Mouse (Mus musculus) embryonic facial prominence, embryonic 13.5 days (tissue): Measurements from ENCODE around the gene Usp50. TPM values are rescaled to one million over a fixed set of nuclear protein-coding genes. Genes with fewer than 3 reads are reported as not detected.

Experiments used
- ATAC-seq: fragments of 200-750 bp; cut with Nextera tagmentation; 2 replicates; pipeline ENCODE4 v1.8.0; 2017; ENCODE audit warnings: low read depth; ENCODE audit not compliant: insufficient number of reproducible peaks, insufficient read depth, low FRiP score, low TSS enrichment
- H3K27ac ChIP-seq: fragments of 300-500 bp; sonication (generic); 2 replicates; pipeline ENCODE4 v1.5.1; 2015; ENCODE audit warnings: moderate library complexity, mild to moderate bottlenecking, inconsistent platforms
- H3K27me3 ChIP-seq: fragments of 300-500 bp; sonication (generic); 2 replicates; pipeline ENCODE4 v1.6.1; 2015; ENCODE audit warnings: mild to moderate bottlenecking, inconsistent platforms
- H3K36me3 ChIP-seq: fragments of 300-500 bp; sonication (generic); 2 replicates; pipeline ENCODE4 v1.6.1; 2015; ENCODE audit warnings: mild to moderate bottlenecking, inconsistent platforms
- H3K4me1 ChIP-seq: fragments of 300-500 bp; sonication (generic); 2 replicates; pipeline ENCODE4 v1.6.1; 2015; ENCODE audit warnings: inconsistent platforms
- H3K4me2 ChIP-seq: fragments of 300-500 bp; sonication (generic); 2 replicates; pipeline ENCODE4 v1.6.1; 2015; ENCODE audit warnings: moderate library complexity, mild to moderate bottlenecking, inconsistent platforms
- H3K4me3 ChIP-seq: fragments of 300-500 bp; sonication (generic); 2 replicates; pipeline ENCODE4 v1.5.1; 2015; ENCODE audit warnings: mild to moderate bottlenecking, inconsistent platforms
- H3K9ac ChIP-seq: fragments of 300-500 bp; sonication (generic); 2 replicates; pipeline ENCODE4 v1.6.1; 2015; ENCODE audit warnings: mild to moderate bottlenecking, inconsistent platforms
- H3K9me3 ChIP-seq: fragments of 300-500 bp; sonication (generic); 2 replicates; pipeline ENCODE4 v1.6.1; 2016; ENCODE audit warnings: inconsistent platforms
- WGBS: fragments of 180-500 bp; shearing (Covaris S2); methylation state at CpG from one replicate; pipeline ENCODE4 v1.1.7; 2015; ENCODE audit warnings: mixed read lengths; 5-methylcytosine and 5-hydroxymethylcytosine counted together
- polyA plus RNA-seq: library from polyadenylated mRNA; unstranded; fragments of >200 nt; fragmentation: Nextera tagmentation; extraction: Ambion mirVana; gene quantifications from 2 replicates; pipeline ENCODE4 v1.2.1, GENCODE M21; 2015

Gene Usp50
- polyA plus RNA-seq, 1 experiment from 2014 or later, result 2.8 TPM

DNA sequence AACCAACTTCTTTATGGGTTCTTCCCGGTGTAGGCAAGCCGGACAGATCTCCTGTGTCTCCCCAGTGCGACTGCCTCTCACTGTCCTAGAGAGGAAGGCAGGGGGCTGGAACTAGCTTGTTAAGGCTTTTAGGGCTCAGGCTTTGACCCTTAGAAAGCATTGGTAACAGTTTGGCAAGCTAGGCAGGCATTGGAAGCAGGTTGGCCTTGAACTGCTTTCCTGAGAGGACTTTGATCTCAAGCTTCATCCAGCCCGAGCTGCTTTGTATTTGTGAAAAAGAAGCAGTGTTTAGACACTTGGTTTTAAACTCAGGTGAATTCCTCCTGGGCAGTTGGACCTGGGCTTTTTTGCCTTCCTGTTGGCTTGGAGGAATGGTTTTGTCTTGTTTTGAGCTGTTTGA, 4.5 kb downstream of the Usp50 start:
- Histone ChIP-seq H3K4me2 (no peak overlapping the region), H3K9me3 (no peaks in the 10 kb centered on the region), H3K4me1 (no peaks in the 10 kb centered on the region), H3K36me3 (no peaks in the 10 kb centered on the region), H3K27me3 (no peaks in the 10 kb centered on the region), H3K27ac (no peak overlapping the region), H3K9ac (no peak overlapping the region), H3K4me3 (no peak overlapping the region)
- no peak for ATAC-seq
- 81% methylated on average over 4 of the region's 4 CpGs for WGBS

GRCm38 (mm10) chr2:126776416-126776815, 6.9 kb downstream of the Usp50 start:
- Histone ChIP-seq H3K36me3 (no peaks in the 10 kb centered on the region), H3K4me3 (no peak overlapping the region), H3K27ac (no peak overlapping the region), H3K27me3 (no peaks in the 10 kb centered on the region), H3K9ac (no peak overlapping the region), H3K4me1 (no peaks in the 10 kb centered on the region), H3K4me2 (no peak overlapping the region), H3K9me3 (no peaks in the 10 kb centered on the region)
- ATAC-seq, result no peak
- 49% methylated on average over 1 of the region's 1 CpGs for WGBS

DNA sequence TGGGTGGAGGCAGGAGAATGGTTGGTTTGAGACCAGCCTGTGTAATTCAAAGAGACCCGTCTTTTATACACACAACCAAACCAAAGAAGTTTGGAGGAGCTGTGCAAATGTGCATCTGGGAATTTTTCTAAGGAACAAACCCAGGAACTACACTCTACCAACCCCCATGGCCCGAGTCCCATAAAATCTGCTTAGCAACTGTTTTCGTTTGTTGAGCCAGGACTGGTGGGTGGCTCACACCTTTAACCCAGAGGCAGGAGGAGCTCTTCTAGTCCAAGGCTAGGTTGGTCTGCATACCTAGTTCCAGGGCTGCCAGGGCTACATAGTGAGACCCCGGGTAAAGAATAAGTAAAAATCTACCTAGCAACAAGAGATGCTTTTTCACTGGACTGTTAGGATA, 7.3 kb downstream of the Usp50 start:
- Histone ChIP-seq H3K9me3 (no peaks in the 10 kb centered on the region), H3K27me3 (no peaks in the 10 kb centered on the region), H3K4me2 (no peak overlapping the region), H3K4me3 (no peak overlapping the region), H3K4me1 (no peaks in the 10 kb centered on the region), H3K9ac (no peak overlapping the region), H3K27ac (no peak overlapping the region), H3K36me3 (no peaks in the 10 kb centered on the region)
- 71% methylated on average over 4 of the region's 4 CpGs for WGBS
- ATAC-seq, result no peak

- no peaks in the 10 kb centered on the region for H3K4me1 ChIP-seq
- WGBS, result 90% methylated on average over 5 of the region's 5 CpGs
- no peak overlapping the region for H3K4me2 ChIP-seq
- H3K27ac ChIP-seq, result no peak overlapping the region
- no peaks in the 10 kb centered on the region for H3K9me3 ChIP-seq
- ATAC-seq, result no peak
- H3K9ac ChIP-seq, result no peak overlapping the region
- H3K4me3 ChIP-seq, result no peak overlapping the region
- no peaks in the 10 kb centered on the region for H3K36me3 ChIP-seq
- no peaks in the 10 kb centered on the region for H3K27me3 ChIP-seq
These were observed 11.1 kb downstream of the Usp50 start for GRCm38 (mm10) chr2:126772217-126772616.

GRCm38 (mm10) chr2:126769431-126770181, 13.7 kb downstream of the Usp50 start:
- Histone ChIP-seq H3K27me3 (no peaks in the 10 kb centered on the region), H3K9me3 (no peaks in the 10 kb centered on the region), H3K4me3 (no peak overlapping the region), H3K4me1 (peaks cover 3% of the 10 kb centered on the region; the same call in 1 of the 2 replicates), H3K4me2 (no peak overlapping the region), H3K9ac (no peak overlapping the region), H3K36me3 (no peaks in the 10 kb centered on the region), H3K27ac (no peak overlapping the region)
- ATAC-seq, result no peak
- 65% methylated on average over 19 of the region's 19 CpGs for WGBS

DNA sequence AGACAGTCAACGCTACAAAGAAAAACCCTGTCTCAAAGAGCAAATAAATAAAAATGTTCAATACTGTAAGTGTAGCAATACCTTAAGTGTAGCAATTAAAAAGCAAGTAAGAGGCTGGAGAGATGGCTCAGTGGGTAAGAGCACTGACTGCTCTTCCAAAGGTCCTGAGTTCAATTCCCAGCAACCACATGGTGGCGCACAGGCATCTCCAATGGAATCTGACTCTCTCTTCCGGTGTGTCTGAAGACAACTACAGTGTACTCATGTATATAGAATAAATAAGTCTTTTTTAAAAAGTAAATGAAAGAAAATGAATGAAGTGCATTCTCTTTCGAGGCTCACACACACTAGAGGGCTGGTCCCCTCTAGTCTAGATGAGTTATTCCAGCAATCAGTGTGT, 15.1 kb downstream of the Usp50 start:
- Histone ChIP-seq H3K27me3 (no peaks in the 10 kb centered on the region), H3K9ac (no peak overlapping the region), H3K4me1 (peaks cover 3% of the 10 kb centered on the region; the same call in 1 of the 2 replicates), H3K4me3 (no peak overlapping the region), H3K36me3 (peaks cover 8% of the 10 kb centered on the region; the same call in 1 of the 2 replicates), H3K4me2 (no peak overlapping the region), H3K9me3 (no peaks in the 10 kb centered on the region), H3K27ac (no peak overlapping the region)
- 80% methylated on average over 4 of the region's 4 CpGs for WGBS
- no peak for ATAC-seq

DNA sequence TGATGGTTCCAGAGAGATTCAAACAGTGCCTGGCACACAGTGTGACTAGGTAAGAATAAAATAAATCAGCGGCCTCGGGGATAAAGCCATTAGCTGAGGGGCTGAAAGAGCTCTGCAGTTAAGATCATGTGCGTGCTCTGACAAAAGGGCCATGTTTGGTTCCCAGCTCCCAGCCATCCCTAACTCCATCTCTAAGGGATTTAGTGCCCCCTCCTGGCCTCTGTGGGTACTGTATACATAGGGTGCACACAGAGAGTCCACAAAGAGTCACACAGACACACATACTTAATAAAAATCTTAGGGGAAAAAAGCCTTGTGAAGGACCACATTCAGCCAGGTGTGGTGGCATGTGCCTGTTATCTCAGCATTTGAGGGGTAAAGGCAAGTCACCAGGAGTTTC, 15.7 kb downstream of the Usp50 start:
- ATAC-seq, result no peak
- no peak overlapping the region for H3K27ac ChIP-seq

DNA sequence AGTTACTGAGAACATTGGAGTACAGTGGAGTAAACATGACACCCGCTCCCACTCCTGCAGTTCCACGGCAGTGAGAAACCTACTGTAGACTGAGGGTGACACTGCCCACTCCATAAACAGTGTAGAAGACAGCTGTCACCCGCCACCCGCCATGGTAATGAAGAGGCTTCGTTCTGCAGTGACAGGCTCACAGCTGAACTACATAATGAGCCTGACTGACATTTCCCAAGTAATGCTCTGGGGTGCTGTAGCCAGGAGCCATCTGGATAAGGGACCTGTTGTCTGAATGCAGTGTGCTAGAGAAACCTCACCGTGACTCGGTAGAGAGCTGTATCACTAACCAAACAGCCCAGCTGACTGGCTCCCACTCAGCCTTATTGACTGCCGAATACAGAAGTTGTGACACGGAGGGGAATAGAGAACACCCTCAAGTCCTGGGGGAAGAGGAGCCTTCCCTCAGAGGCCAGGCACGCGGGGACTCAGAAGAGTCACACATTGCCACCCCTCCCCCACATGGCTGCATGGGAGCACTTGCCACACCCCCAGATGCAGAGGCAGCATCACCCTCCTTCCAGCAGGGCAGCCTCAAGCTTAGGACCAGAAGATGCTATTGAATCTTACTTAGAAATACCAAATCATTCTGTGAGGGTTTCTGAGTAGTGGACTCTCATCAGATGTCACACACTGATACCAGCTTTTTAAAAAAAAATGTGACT, 17.2 kb downstream of the Usp50 start:
- Histone ChIP-seq H3K9me3 (no peaks in the 10 kb centered on the region), H3K27me3 (no peaks in the 10 kb centered on the region), H3K4me1 (peaks cover 3% of the 10 kb centered on the region; the same call in 1 of the 2 replicates), H3K36me3 (peaks cover 29% of the 10 kb centered on the region), H3K9ac (no peak overlapping the region), H3K4me3 (no peak overlapping the region), H3K27ac (no peak overlapping the region), H3K4me2 (no peak overlapping the region)
- 49% methylated on average over 11 of the region's 11 CpGs for WGBS
- ATAC-seq, result no peak

More for the DNA sequence above, 15.7 kb downstream of the Usp50 start:
- Histone ChIP-seq H3K4me1 (peaks cover 3% of the 10 kb centered on the region; the same call in 1 of the 2 replicates), H3K4me2 (no peak overlapping the region), H3K9ac (no peak overlapping the region), H3K27me3 (no peaks in the 10 kb centered on the region), H3K4me3 (no peak overlapping the region), H3K9me3 (no peaks in the 10 kb centered on the region), H3K36me3 (peaks cover 13% of the 10 kb centered on the region)
- 95% methylated on average over 3 of the region's 3 CpGs for WGBS

DNA sequence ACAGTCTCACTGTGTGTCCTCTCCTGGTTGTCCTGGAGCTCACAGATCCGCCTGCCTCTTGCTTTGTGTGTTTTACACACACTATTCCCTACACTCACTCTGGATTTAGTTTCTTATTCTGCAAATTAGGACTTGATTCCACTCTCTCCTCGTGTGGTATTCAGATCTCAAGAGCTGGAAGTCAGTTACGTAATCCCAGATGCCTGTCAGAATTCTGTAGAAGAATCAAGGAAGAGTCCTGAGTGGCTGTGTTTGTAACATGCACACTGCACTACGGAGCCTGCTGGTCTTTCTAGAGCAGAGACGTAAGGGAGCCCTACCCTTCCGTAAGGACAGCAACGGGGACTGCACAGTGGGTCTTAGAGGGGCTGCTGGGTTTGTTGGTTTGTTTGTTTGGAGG, 23.9 kb downstream of the Usp50 start:
- no peaks in the 10 kb centered on the region for H3K9me3 ChIP-seq
- no peak overlapping the region for H3K9ac ChIP-seq
- WGBS, result 89% methylated on average over 7 of the region's 7 CpGs
- H3K27me3 ChIP-seq, result no peaks in the 10 kb centered on the region
- H3K36me3 ChIP-seq, result peaks cover 93% of the 10 kb centered on the region
- H3K4me1 ChIP-seq, result no peaks in the 10 kb centered on the region
- H3K4me3 ChIP-seq, result no peak overlapping the region
- ATAC-seq, result no peak
- no peak overlapping the region for H3K4me2 ChIP-seq
- no peak overlapping the region for H3K27ac ChIP-seq

DNA sequence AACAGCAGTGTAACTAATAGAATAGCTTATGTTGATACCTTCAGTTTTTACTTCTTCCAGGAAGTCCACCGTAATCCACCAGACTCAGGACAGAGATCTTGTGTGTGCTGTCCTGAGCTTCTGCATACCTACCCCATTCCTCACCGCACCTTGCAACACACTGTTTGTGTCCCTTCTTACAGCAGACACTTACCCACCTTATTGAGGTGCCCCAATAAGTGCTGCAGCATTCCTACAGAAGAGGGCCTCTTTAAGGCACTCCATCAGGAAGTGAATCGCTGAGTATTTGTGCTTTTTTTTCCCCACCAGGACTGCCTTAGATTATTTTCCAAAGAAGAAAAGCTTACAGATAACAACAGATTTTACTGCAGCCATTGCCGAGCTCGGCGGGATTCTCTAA, 27.6 kb downstream of the Usp50 start:
- no peak overlapping the region for H3K9ac ChIP-seq
- H3K4me3 ChIP-seq, result no peak overlapping the region
- 95% methylated on average over 6 of the region's 6 CpGs for WGBS
- no peak overlapping the region for H3K27ac ChIP-seq
- H3K4me2 ChIP-seq, result no peak overlapping the region
- H3K36me3 ChIP-seq, result peaks cover 90% of the 10 kb centered on the region
- H3K9me3 ChIP-seq, result no peaks in the 10 kb centered on the region
- H3K4me1 ChIP-seq, result no peaks in the 10 kb centered on the region
- no peak for ATAC-seq
- H3K27me3 ChIP-seq, result no peaks in the 10 kb centered on the region

DNA sequence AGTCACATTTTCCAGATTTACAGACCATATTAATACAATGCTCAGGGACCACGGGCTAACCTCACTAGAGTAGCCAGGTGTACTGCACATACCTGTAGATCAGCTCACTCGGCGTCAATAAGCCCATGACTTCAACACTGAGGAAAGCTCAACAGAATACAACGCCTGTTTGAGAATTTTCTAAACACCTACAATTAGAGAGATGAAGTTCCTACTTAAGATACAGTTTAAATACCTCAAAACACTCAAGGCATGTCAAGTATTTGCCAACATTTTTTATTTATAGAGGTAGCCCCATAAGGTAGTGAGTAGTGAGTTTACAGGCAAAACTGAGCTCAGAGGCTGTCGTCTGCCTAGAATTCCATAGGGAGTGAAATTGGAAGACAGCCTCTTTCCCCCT, 39.9 kb downstream of the Usp50 start:
- Histone ChIP-seq H3K9me3 (no peaks in the 10 kb centered on the region), H3K27me3 (no peaks in the 10 kb centered on the region), H3K9ac (no peak overlapping the region), H3K4me2 (no peak overlapping the region), H3K36me3 (peaks cover 75% of the 10 kb centered on the region), H3K27ac (no peak overlapping the region), H3K4me1 (no peaks in the 10 kb centered on the region), H3K4me3 (no peak overlapping the region)
- WGBS, result 77% methylated on average over 5 of the region's 5 CpGs
- ATAC-seq, result no peak

DNA sequence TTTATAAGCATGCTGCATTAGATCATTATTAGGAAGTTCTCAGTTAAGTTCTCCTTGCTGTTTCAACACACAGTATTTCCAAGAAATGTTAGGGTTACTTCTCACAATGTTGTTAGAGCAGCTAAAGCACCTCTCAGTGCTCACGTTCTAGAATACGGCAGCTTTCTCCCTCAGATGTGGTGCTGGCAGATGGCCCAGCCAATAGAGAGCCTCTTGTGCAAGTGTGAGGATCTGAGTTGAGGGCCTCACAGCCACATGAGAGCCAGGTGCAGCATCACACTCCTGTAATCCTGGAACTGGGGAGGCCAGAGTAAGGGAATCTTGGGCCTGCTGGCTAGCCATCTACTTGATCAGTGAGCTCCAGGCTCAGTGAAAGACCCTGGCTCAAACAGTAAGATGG, 43.0 kb downstream of the Usp50 start:
- no peak for ATAC-seq
- WGBS, result 91% methylated on average over 2 of the region's 2 CpGs

More for the DNA sequence above, 43.0 kb downstream of the Usp50 start:
- no peaks in the 10 kb centered on the region for H3K4me1 ChIP-seq
- no peaks in the 10 kb centered on the region for H3K27me3 ChIP-seq
- H3K9me3 ChIP-seq, result no peaks in the 10 kb centered on the region
- no peak overlapping the region for H3K4me2 ChIP-seq
- no peak overlapping the region for H3K9ac ChIP-seq
- H3K27ac ChIP-seq, result no peak overlapping the region
- no peak overlapping the region for H3K4me3 ChIP-seq
- peaks cover 74% of the 10 kb centered on the region for H3K36me3 ChIP-seq
